In genomic region chr12:83950493-83950839, GRCm38 (mm10) we compare ENCODE assay signal across 8 mouse cellular contexts. TPM values are rescaled to one million over a fixed set of nuclear protein-coding genes. Genes with fewer than 3 reads are reported as not detected.
A peak's percentile ranks its signal among the peaks of the same experiment; 100 is the strongest.
DNase-seq lines count a peak whose midpoint lies in the region; ATAC-seq and TF ChIP-seq lines count a peak whose summit lies in the region.

Gene Riox1, plus strand, starts transcription at chr12:83950608.

- peaks cover 7% of the 10 kb centered on the region for H3K4me1 ChIP-seq in forebrain, embryonic 11.5 days (replicated peaks; ENCODE audit: control insufficient read depth, insufficient read depth, low read length)
- peaks cover 27% of the 10 kb centered on the region for H3K4me1 ChIP-seq in heart, embryonic 16.5 days (ENCODE audit: control insufficient read depth, insufficient read depth, low read length)
- peaks cover 63% of the 10 kb centered on the region for H3K4me1 ChIP-seq in liver, embryonic 15.5 days (replicated peaks)
- peaks cover 24% of the 10 kb centered on the region for H3K4me1 ChIP-seq in neural tube, embryonic 12.5 days
- peaks cover 17% of the 10 kb centered on the region for H3K4me1 ChIP-seq in testis, adult 2 months (ENCODE audit: control insufficient read depth, insufficient read depth, low read length)

- H3K9ac ChIP-seq in forebrain, embryonic 11.5 days (ENCODE audit: low read length): peak within 1 kb of the TSS; percentile 86
- H3K9ac ChIP-seq in heart, embryonic 16.5 days (ENCODE audit: low read length): peak within 1 kb of the TSS; percentile 91
- peak within 1 kb of the TSS; percentile 77 for H3K9ac ChIP-seq in liver, embryonic 15.5 days
- peak within 1 kb of the TSS; percentile 86 for H3K9ac ChIP-seq in neural tube, embryonic 12.5 days

- peak; percentile 65 to 73 for DNase-seq in CD8-positive naive resting alpha-beta T cell, adult 2 months (ENCODE audit: low read depth in 2 of 2, low spot score in 2 of 2)
- peak; percentile 72 for DNase-seq in c-Kit-positive CD71-positive TER-119-negative erythroid progenitor cells, embryonic 14.5 days (ENCODE audit: low read depth)
- peak; percentile 93 for DNase-seq in forebrain, embryonic 11.5 days (ENCODE audit: low spot score)
- peak; percentile 90 to 91 for DNase-seq in kidney, postnatal 36 days

- no peaks in the 10 kb centered on the region for H3K27me3 ChIP-seq in forebrain, embryonic 11.5 days (ENCODE audit: control insufficient read depth, insufficient read depth, low read length)
- H3K27me3 ChIP-seq in heart, embryonic 16.5 days (ENCODE audit: control insufficient read depth, insufficient read depth, low read length): no peaks in the 10 kb centered on the region
- no peaks in the 10 kb centered on the region for H3K27me3 ChIP-seq in liver, embryonic 15.5 days
- no peaks in the 10 kb centered on the region for H3K27me3 ChIP-seq in neural tube, embryonic 12.5 days (replicated peaks)
- H3K27me3 ChIP-seq in testis, adult 2 months (ENCODE audit: control insufficient read depth, insufficient read depth, low read length): no peaks in the 10 kb centered on the region

- TF ChIP-seq POLR2A in testis, adult 2 months (IDR thresholded peaks at IDR 0.05; ENCODE audit: control insufficient read depth, low read depth, low read length): peak; percentile 63

- no peak for TF ChIP-seq CTCF in testis, adult 2 months (IDR thresholded peaks at IDR 0.05; ENCODE audit: control insufficient read depth, insufficient read depth, insufficient replicate concordance, low read depth, low read length)

- peak; percentile 92 for ATAC-seq in forebrain, embryonic 11.5 days (replicated peaks; ENCODE audit: low FRiP score)
- ATAC-seq in heart, embryonic 16.5 days (replicated peaks; ENCODE audit: extremely low read depth, insufficient read depth, low FRiP score): peak; percentile 89
- peak; percentile 84 for ATAC-seq in liver, embryonic 15.5 days (ENCODE audit: insufficient read depth)
- peak; percentile 95 for ATAC-seq in neural tube, embryonic 12.5 days (ENCODE audit: low FRiP score, low read depth)

- no peaks in the 10 kb centered on the region for H3K9me3 ChIP-seq in forebrain, embryonic 11.5 days (ENCODE audit: control insufficient read depth, low read length)
- no peaks in the 10 kb centered on the region; the same call in 1 of the 2 replicates for H3K9me3 ChIP-seq in heart, embryonic 16.5 days (replicated peaks; ENCODE audit: control insufficient read depth, low read length)
- no peaks in the 10 kb centered on the region for H3K9me3 ChIP-seq in liver, embryonic 15.5 days (replicated peaks)
- H3K9me3 ChIP-seq in neural tube, embryonic 12.5 days: no peaks in the 10 kb centered on the region

- peak within 1 kb of the TSS; percentile 82 for H3K4me3 ChIP-seq in forebrain, embryonic 11.5 days (ENCODE audit: low read depth, low read length)
- H3K4me3 ChIP-seq in heart, embryonic 16.5 days (ENCODE audit: low read length): peak within 1 kb of the TSS; percentile 93
- peak within 1 kb of the TSS; percentile 81 for H3K4me3 ChIP-seq in liver, embryonic 15.5 days (replicated peaks)
- H3K4me3 ChIP-seq in neural tube, embryonic 12.5 days: peak within 1 kb of the TSS; percentile 92
- peak within 1 kb of the TSS; percentile 88 for H3K4me3 ChIP-seq in testis, adult 2 months (ENCODE audit: control insufficient read depth, low read depth, low read length)

- peaks cover 3% of the 10 kb centered on the region; the same call in 1 of the 2 replicates for H3K36me3 ChIP-seq in forebrain, embryonic 11.5 days (ENCODE audit: control insufficient read depth, insufficient read depth, low read length)
- peaks cover 7% of the 10 kb centered on the region; the same call in 1 of the 2 replicates for H3K36me3 ChIP-seq in heart, embryonic 16.5 days (ENCODE audit: control insufficient read depth, insufficient read depth)
- H3K36me3 ChIP-seq in liver, embryonic 15.5 days (replicated peaks): 0 out of 2 replicates have a peak, but pooled peaks cover 7% of the 10 kb centered on the region
- H3K36me3 ChIP-seq in neural tube, embryonic 12.5 days: peaks cover 17% of the 10 kb centered on the region; the same call in 1 of the 2 replicates
- H3K36me3 ChIP-seq in testis, adult 2 months (ENCODE audit: control insufficient read depth, insufficient read depth, low read length): no peaks in the 10 kb centered on the region

- WGBS in forebrain, embryonic 11.5 days: under 1% methylated on average over 37 of the region's 37 CpGs
- under 1% methylated on average over 37 of the region's 37 CpGs for WGBS in heart, embryonic 16.5 days
- under 1% methylated on average over 37 of the region's 37 CpGs for WGBS in liver, embryonic 15.5 days (ENCODE audit: insufficient replicate concordance)
- under 1% methylated on average over 37 of the region's 37 CpGs for WGBS in neural tube, embryonic 12.5 days

- H3K27ac ChIP-seq in forebrain, embryonic 11.5 days (ENCODE audit: low read depth, low read length): peak within 1 kb of the TSS; percentile 41; the same call in 1 of the 2 replicates
- peak within 1 kb of the TSS; percentile 84 for H3K27ac ChIP-seq in heart, embryonic 16.5 days (ENCODE audit: low read length)
- H3K27ac ChIP-seq in liver, embryonic 15.5 days (replicated peaks): peak within 1 kb of the TSS; percentile 77
- H3K27ac ChIP-seq in neural tube, embryonic 12.5 days: peak within 1 kb of the TSS; percentile 62; the same call in 1 of the 2 replicates
- peak within 1 kb of the TSS; percentile 82 for H3K27ac ChIP-seq in testis, adult 2 months (ENCODE audit: control insufficient read depth, insufficient read depth, low read depth, low read length)

- H3K4me2 ChIP-seq in forebrain, embryonic 11.5 days (ENCODE audit: low read depth, low read length, severe bottlenecking): peak within 1 kb of the TSS; percentile 87
- peak within 1 kb of the TSS; percentile 99 for H3K4me2 ChIP-seq in heart, embryonic 16.5 days (ENCODE audit: low read depth, low read length)
- H3K4me2 ChIP-seq in liver, embryonic 15.5 days: peak within 1 kb of the TSS; percentile 97
- H3K4me2 ChIP-seq in neural tube, embryonic 12.5 days (replicated peaks): peak within 1 kb of the TSS; percentile 95

RNA-seq across cellular contexts. Expression of gene Riox1, which starts in this region (rescaled TPM):
- polyA plus RNA-seq in forebrain, embryonic 11.5 days (2014; fragmentation: Nextera tagmentation; extraction: Ambion mirVana): 18.0 and 20.0 TPM in 2 replicates
- 7.9 TPM in 2 replicates for polyA plus RNA-seq in heart, embryonic 16.5 days (2015; fragmentation: Nextera tagmentation; extraction: Ambion mirVana)
- 7.1 and 7.8 TPM in 2 replicates for polyA plus RNA-seq in liver, embryonic 15.5 days (2015; fragmentation: Nextera tagmentation; extraction: Ambion mirVana)
- polyA plus RNA-seq in neural tube, embryonic 12.5 days (2016; fragmentation: Nextera tagmentation; extraction: Ambion mirVana): 21.4 and 22.6 TPM in 2 replicates
- 2.4 and 2.9 TPM in 2 replicates for polyA plus RNA-seq in testis, adult 2 months (2012; rRNA removed)

Comparison
In these comparisons a context has a peak if more than half of its experiments do, and no peak if none do; other contexts are left out.
1. Peak in every context shown above with its lines: DNase-seq, ATAC-seq, H3K4me3 ChIP-seq and H3K27ac ChIP-seq.